Mouse (Mus musculus) embryonic fibroblast, embryonic 13.5 days (primary cell): Measurements from ENCODE around the gene Rassf8. TPM values are rescaled to one million over a fixed set of nuclear protein-coding genes. Genes with fewer than 3 reads are reported as not detected.

Experiments used
- H3K27ac ChIP-seq: 2 replicates; pipeline ENCODE4 v1.5.1; 2012; ENCODE audit warnings: low read length, control low read depth, inconsistent platforms; ENCODE audit not compliant: insufficient read depth
- H3K4me1 ChIP-seq: 2 replicates; pipeline ENCODE4 v1.6.1; 2011; ENCODE audit warnings: low read length; ENCODE audit not compliant: control insufficient read depth, insufficient read depth
- H3K4me3 ChIP-seq: 2 replicates; pipeline ENCODE4 v1.5.1; 2011; ENCODE audit warnings: mild to moderate bottlenecking, control low read depth, low read length; ENCODE audit not compliant: insufficient read depth
- CTCF ChIP-seq: IDR thresholded peaks from 2 replicates; pipeline ENCODE4 v1.5.1; 2011; ENCODE audit warnings: mild to moderate bottlenecking, control low read depth, low read length, moderate library complexity, borderline replicate concordance; ENCODE audit not compliant: insufficient read depth
- POLR2A ChIP-seq: IDR thresholded peaks from 2 replicates; pipeline ENCODE4 v1.6.1; 2011; ENCODE audit warnings: low read depth, mild to moderate bottlenecking, control low read depth, low read length, moderate library complexity
- polyA plus RNA-seq: library from polyadenylated mRNA; stranded (reverse); fragments of >200 nt; gene quantifications from 2 replicates; pipeline ENCODE4 v1.2.4, GENCODE M21; 2011; ENCODE audit warnings: low read depth; ENCODE audit not compliant: missing spikeins, insufficient read length

The Rassf8 gene
- polyA plus RNA-seq, 1 experiment, result 73.0 TPM

GRCm38 (mm10) chr6:145759432-145759831 lies 12.9 kb downstream of the Rassf8 start:
- Histone ChIP-seq H3K27ac (peak overlapping the region; percentile 6; the same call in 1 of the 2 replicates), H3K4me3 (no peak overlapping the region), H3K4me1 (peaks cover 27% of the 10 kb centered on the region)
- TF ChIP-seq CTCF (no peak), POLR2A (no peak)

GRCm38 (mm10) chr6:145760246-145761016 lies 13.9 kb downstream of the Rassf8 start:
- Histone ChIP-seq H3K4me3 (no peak overlapping the region), H3K4me1 (peaks cover 28% of the 10 kb centered on the region), H3K27ac (peak overlapping the region; percentile 63; the same call in 1 of the 2 replicates)
- TF ChIP-seq CTCF (no peak), POLR2A (no peak)

- Histone ChIP-seq H3K27ac (peak overlapping the region; percentile 63), H3K4me3 (no peak overlapping the region), H3K4me1 (peaks cover 25% of the 10 kb centered on the region)
- no peak for TF ChIP-seq CTCF
- no peak for TF ChIP-seq POLR2A
Observed at GRCm38 (mm10) chr6:145761151-145761935, 14.8 kb downstream of the Rassf8 start.

GRCm38 (mm10) chr6:145762016-145762415 lies 15.5 kb downstream of the Rassf8 start:
- H3K4me1 ChIP-seq, result peaks cover 27% of the 10 kb centered on the region
- TF ChIP-seq CTCF, result no peak
- TF ChIP-seq POLR2A, result no peak
- no peak overlapping the region for H3K4me3 ChIP-seq
- H3K27ac ChIP-seq, result no peak overlapping the region

GRCm38 (mm10) chr6:145763051-145763450 lies 16.5 kb downstream of the Rassf8 start:
- H3K4me3 ChIP-seq, result no peak overlapping the region
- TF ChIP-seq POLR2A, result no peak
- no peak for TF ChIP-seq CTCF
- no peak overlapping the region for H3K27ac ChIP-seq
- peaks cover 33% of the 10 kb centered on the region for H3K4me1 ChIP-seq

GRCm38 (mm10) chr6:145765011-145765410 lies 18.5 kb downstream of the Rassf8 start:
- no peak overlapping the region for H3K27ac ChIP-seq
- H3K4me1 ChIP-seq, result peaks cover 31% of the 10 kb centered on the region
- TF ChIP-seq POLR2A, result no peak
- no peak for TF ChIP-seq CTCF
- no peak overlapping the region for H3K4me3 ChIP-seq

GRCm38 (mm10) chr6:145766971-145767370 lies 20.4 kb downstream of the Rassf8 start:
- H3K27ac ChIP-seq, result peak overlapping the region; percentile 60
- TF ChIP-seq POLR2A (no peak), CTCF (no peak)
- H3K4me1 ChIP-seq, result peaks cover 32% of the 10 kb centered on the region
- H3K4me3 ChIP-seq, result no peak overlapping the region

- Histone ChIP-seq H3K27ac (peak overlapping the region; percentile 88), H3K4me1 (peaks cover 31% of the 10 kb centered on the region), H3K4me3 (no peak overlapping the region)
- no peak for TF ChIP-seq CTCF
- TF ChIP-seq POLR2A, result no peak
Observed at GRCm38 (mm10) chr6:145767637-145768036, 21.1 kb downstream of the Rassf8 start.

- Histone ChIP-seq H3K4me3 (no peak overlapping the region), H3K4me1 (peaks cover 27% of the 10 kb centered on the region), H3K27ac (peak overlapping the region; percentile 88)
- no peak for TF ChIP-seq POLR2A
Observed at GRCm38 (mm10) chr6:145768671-145769292, 22.2 kb downstream of the Rassf8 start.
